Mouse (Mus musculus): ENCODE measurements around the gene Nt5c2.

Nt5c2 gene

DNA sequence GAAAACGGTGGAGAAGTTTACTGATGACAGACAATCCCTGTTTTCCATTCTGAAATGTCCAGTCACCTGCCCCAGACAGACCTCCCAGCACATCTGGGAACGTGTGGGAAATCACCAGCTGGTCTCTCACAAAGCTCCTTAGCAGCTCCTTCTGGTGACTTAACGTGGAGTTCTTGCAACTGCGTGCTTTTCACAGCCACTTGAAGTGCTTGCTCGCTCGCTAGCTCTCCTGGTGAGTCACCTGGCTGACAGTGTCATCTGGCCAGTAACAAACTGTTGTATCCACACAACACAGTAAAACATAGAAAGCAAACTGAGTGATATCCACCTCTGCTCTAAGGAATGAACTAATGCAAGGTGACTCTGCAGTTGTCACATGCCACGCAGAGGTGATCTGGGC, 128.1 kb downstream of the Nt5c2 start:
- DNase-seq (ENCODE audit: low spot score): no peak

DNA sequence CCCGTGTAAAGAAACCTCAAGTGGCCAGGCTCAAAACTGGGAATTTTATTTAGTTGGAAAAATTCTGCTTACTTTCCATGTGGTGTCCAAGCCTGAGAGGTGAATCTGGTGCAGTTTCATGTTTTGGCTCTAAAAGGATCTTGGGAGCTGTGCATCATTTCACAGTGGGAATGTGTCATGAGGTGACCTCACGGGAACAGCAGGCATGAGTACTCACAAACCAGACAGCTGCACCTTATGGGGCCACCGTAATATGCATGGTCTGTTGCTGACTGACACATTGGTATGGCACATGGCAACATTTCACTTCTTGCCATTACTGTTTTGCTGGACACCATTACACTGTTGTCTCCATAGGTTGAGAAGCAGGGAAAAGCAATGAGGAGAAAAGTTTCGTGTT, 129.6 kb downstream of the Nt5c2 start:
- DNase-seq (ENCODE audit: low spot score): no peak

DNA sequence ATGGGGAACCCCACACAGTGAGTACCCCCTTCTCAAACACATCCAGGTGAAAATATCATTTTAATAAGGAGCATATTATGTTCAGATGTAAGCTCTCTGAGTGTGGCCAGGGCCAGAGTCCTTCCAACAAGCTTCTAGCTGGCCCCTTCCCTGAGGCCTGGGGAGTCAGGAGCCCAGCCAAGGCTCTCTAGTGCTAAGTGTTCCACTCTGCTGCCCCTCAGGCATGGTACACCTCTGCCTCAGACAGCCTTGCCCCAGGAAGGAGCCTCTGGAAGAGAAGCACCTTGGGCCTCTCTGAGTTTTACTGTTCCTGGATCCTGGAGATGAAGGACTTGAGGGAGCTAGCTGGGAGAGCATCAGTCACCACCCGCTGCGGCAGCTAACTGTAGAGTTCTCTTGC, 135.1 kb downstream of the Nt5c2 start:
- no peak for DNase-seq (ENCODE audit: low spot score)

DNA sequence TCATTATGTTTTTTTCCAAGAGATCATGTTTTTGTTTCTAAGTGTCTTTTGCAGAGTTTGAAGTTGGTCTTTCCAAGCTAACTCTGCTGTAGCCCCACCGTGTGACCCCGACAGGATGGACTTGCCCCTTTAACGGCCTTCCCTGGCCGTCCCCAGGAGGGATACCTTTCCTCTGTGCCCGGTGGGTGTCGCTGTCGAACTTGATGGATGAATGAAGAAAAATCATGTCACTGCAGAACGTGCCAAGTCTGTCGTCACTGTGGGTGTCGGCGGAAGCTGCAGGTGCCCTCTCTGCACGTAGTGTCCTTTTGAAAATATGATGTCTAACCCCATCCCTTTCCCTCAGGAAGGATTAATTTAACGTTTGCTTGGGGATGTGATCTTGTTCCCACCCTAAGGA, 136.6 kb downstream of the Nt5c2 start:
- no peak for DNase-seq (ENCODE audit: low spot score)

DNA sequence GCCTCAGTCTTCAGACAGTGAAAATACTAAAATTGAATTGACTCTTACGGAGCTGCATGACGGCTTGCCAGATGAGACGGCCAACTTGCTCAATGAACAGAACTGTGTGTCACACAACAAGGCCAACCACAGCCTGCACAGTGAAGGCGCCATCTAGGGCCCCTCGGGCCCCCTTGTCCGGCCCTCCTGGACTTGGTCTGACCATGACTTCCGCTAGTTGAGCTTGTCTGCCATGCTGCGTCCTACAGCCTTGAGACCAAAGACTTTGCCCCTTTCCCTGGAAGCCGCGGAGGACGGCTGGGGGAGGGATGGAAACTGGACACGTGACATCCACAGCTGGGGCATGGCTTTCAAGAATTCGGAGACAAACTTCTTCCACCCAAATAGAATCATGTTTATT, 137.1 kb downstream of the Nt5c2 start:
- DNase-seq (ENCODE audit: low spot score): no peak

DNA sequence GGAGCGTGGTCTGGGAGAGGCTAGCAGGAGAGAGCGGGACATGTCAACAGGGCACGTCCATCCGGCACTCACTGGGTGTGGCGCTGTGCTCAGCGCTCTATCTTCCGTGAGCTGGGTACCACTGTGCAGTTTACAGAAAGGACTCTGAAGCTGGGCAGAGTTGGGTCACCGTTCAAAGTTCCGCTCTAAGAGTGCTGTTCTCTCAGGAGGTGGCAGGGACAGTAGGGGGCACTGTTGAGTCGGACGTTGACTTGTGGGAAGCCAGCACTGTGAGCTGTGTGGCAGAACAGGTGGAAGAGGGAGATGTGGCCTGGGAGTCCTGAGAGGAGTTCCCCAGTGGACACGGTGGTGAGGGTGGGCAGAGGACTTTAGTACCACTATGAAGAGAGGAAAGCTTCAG, 139.2 kb downstream of the Nt5c2 start:
- peak; percentile 70 for DNase-seq (ENCODE audit: low spot score)

DNA sequence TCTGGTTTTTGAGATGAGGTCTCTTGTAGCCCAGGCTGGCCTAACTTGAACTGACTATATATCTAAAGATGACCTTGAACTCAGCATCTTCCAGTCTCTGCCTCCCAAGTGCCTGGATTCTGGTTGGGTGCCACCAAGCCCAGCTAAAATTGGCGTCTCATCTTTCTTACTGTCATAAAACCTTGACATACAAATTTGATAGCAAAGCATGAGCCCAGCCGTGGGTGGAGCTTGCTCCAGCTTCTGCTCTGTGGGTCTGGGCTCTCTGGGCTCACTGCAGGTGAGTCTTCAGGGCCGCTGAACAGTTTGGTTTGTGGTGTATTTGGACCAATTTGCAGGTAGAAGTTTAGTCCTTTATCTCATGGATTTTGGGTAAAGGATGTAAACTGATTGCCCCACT, 141.0 kb downstream of the Nt5c2 start:
- no peak for DNase-seq (ENCODE audit: low spot score)

DNA sequence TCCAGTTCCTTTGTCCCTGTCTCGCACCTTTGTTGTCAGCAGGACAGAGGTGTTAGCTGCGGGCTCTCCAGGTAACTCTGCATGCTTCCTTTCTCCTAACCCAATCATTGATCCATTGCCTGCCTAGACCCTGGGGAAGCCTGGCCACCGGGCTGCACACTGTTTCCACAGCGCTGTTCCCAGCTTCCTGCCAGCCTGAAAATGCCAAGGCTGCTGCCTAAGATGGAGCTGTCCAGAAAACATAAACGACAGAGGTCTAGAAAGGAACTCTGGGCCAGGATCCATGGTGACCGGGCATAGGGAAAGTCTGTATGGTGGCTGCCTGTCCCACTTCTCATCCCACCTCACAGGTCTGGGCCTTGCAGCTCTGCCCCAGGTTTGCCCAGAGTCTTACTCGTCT, 143.3 kb downstream of the Nt5c2 start:
- no peak for DNase-seq (ENCODE audit: low spot score)

DNA sequence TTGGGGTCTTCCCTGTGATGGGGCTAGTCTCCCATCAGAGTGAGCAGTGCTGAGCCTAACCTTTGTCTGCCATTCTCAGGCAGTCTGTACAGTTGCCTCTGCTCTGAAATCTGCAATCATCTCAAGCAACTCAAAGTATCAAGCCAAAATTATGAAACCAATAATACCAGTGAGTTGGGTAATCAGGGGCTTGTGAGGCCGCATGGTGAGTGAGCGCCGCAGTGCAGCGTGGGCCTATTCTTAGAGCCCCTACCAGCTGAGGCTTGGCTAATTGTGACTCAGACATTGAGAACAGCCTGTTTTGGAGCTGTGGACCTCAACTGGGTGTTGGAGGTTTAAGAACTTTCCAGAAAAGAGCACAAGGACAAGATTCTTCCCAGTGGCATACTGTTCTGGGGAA, 143.9 kb downstream of the Nt5c2 start:
- no peak for DNase-seq (ENCODE audit: low spot score)

DNA sequence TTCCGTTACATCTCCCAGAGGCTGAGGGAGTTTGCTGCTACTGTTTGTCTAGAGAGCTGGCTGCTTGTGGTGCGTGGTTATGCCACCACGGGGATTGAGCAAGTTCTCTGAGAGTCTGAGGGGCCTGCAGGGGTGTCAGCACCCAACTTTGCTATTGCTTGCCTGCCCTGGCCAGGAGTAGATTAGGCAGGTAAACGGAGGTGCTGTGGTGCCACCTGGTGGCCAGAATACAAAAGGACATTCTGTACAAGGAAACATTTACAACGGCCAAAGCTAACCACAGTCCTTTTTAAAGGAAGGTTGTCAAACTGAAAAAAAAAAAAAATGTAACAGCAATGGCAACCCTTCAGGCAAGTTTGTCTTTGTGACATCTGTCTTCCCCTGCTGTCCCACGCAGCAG, 145.4 kb downstream of the Nt5c2 start:
- DNase-seq (ENCODE audit: low spot score): peak; percentile 69

DNA sequence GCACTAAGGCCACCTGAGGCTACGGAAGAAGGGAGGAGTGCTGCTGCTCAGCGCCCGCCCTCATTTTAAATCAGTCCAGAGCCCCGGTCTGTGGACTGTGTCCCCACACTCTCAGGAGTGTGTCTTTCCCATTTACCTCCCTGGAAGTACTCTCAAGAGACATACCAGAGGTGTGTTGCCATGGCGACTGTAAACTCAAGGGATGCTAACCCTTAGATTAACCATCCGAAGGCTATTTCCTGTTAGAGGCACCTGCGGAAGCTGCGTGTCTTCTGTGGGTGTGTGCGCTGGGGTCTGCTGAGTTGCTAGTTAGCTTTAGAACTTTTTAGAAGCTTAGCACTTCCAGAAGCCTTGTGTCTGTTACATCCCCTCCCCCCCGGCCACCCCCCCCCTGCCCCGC, 145.9 kb downstream of the Nt5c2 start:
- no peak for DNase-seq (ENCODE audit: low spot score)

DNA sequence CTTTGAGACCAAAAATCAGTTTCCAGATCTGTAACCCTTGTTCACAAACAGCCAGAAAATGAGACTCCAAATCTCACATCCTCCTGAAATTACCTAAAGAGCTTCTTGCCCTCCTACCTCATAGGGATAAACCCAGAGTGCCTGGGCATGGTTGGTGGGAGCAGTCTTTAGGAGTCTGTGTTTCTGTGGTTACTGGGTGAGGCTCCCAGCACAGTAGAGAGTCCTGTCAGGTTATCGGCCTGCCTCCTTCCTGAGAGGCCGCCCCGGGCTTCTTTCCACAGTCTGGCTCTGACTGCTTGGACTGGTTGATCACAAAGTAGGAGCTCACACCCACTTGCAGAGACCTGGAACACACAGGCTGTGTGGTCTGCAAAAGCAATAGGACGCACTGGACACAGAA, 149.6 kb downstream of the Nt5c2 start:
- DNase-seq (ENCODE audit: low spot score): no peak

DNA sequence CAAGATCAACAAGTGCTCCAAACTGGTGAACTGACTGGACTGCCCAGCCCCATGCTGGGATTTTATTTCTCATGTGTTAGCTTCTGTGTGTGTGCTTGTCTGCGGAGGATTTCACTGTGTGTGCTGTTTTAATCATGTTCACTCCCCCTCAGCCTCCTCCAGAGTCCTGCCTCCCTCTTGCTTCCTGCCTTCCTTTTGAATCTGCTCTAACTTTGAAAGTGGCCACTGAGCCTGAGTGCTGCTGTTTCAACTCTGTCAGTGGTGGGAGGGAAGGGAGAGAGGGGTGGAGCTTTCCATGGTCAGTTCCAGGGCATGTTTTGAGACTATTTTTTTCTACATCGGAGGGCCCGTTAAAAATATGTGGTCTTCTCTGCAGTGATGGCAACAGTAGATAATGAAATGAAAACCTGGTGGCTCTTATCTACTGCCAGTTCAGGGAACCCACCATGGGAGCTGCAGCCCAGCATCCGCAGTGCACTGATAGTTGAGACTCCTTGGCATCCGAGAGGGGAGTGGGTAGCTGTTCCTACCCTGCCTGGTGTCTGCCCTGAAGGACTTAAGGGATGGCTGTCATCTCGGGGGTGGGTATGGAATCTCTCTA, 150.1 kb downstream of the Nt5c2 start:
- no peak for DNase-seq (ENCODE audit: low spot score)

DNA sequence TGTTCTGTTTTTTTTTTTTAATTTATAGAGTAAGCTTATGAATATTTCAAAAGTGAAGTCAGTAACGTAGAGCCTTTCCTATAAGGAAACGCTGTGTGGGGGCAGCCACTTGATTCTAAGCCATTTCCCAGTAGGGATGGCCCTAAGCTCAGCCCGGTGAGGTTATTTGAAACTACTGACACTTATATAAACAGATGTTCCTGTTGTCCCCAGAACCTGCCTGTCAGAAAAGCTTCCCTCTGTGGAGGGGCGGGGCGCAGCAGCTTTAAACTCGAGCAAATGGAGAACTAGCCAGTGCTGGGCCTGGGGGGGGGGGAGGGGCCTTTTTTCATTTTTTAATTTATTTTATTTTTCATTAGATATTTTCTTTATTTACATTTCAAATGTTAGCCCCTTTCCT, 150.9 kb downstream of the Nt5c2 start:
- DNase-seq (ENCODE audit: low spot score): no peak

DNA sequence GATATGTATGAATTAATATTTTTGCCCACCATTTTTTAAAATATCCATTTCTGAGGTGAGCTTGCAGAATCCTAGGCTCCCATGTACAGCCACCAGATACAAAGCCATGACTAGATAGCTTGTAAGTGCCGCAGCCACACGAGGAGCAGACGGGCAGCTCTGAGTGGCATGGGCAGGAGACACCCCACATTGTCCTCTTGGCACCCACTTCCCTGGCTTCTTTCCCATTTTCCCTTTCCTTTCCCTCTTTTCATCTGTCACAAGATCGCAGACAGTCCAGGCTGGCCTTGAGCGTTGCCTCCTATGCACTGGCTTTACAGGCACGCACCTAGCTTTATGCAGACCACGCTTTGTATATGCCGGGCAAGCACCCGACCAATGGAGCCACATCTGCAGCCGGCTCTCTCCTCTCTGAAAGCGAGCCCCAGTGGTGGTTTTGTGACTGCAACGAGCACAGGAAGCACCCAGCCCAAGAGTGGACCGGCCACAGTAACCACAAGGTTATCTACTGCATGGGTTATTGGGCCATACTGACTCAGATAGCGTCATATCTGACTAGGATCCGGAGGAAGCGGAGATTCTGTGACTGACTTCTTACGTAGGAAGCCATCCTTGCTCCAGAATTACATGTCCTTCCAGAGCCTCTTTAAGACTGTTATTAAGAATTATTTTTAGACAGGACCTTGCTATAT, 151.6 kb downstream of the Nt5c2 start:
- DNase-seq (ENCODE audit: low spot score): no peak

DNA sequence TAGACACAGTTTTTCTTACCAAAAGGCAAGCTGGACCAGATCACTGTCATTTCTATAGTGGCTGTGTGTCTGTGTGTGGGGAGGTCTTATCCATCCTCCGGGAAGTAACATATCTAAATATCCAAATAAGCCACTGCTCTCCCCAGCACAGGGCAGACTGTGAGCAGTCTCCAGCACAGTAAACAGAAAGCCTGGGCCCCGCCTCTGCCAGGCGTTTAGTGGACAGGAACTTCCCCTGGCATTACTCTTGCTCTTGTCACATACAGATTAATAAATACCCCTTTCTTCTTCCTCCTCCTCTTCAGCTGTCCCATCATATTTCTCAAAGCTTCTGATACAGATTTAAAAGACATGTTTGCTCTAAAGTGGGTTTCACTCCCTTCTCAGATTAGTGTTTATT, 152.4 kb downstream of the Nt5c2 start:
- no peak for DNase-seq (ENCODE audit: low spot score)

DNA sequence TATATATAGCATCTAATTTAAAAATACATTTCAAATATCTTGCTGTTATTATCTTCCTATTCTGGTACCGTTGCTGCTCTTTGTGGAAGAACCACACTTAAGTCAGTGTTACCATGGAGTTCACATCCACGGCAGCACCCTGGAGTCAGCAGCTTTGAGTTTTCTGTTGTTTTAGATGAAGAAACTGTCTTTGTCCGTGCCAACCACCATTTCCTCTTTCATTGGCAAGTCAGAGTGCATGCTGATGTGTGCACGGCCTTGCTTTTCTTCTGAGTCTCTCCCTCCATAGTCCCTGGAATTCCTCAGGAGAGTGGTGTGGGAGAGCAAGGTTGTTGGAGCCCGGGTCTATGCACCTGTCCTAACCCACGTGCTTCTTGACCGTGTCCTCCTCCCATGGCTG, 156.8 kb downstream of the Nt5c2 start:
- DNase-seq (ENCODE audit: low spot score): no peak

DNA sequence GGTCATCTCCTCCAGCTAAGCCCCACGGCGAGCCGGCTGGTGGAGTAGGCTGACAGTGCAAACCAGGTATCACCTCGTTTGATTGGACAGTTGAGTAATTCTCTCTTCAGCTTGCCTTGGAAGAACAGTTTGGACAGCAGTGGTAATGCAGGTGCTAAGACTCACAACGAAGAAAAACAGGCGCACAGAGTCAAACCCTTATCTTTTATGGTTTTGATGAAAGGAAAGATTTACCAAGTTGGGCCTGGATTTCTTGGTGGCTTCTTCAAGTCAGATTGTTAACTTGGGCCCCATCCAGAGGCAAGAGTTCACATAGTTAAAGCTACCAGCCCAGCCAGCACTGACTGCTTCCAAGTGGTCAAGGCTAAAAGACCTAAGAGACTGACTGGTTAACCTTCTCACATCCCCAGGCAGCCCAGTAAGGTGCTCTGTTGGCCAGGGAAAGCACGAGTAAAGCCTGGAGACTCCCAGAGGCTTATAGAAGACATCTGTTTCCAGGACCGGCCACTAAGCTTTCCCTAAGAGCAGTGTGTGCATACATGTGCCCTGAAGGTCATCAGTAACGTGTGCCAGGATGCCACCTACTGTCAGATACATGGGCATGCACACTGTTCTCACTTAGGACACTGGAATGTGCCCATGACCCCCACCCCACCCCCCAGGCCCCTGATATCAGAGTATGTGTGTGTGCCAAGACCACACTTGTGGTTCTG, 157.5 kb downstream of the Nt5c2 start:
- no peak for DNase-seq (ENCODE audit: low spot score)

DNA sequence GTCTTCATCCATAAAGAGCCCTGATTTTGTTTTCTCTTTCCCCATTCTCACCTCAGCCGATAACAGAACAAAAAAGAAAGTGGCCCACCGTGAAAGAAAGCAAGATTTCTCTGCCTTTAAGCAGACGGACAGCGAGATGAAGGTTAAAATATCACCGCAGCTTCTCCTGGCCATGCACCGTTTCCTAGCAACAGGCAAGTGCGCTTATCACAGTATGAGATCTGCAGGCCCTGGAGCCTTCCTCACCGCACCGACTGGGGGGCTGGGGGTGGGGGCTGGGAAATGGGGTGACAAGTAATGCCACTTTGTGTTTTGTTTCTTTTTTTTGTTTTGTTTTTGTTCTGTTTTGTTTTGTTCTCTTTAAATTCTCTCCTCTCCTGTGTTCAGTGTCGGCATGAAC, 158.2 kb downstream of the Nt5c2 start:
- DNase-seq (ENCODE audit: low spot score): no peak

DNA sequence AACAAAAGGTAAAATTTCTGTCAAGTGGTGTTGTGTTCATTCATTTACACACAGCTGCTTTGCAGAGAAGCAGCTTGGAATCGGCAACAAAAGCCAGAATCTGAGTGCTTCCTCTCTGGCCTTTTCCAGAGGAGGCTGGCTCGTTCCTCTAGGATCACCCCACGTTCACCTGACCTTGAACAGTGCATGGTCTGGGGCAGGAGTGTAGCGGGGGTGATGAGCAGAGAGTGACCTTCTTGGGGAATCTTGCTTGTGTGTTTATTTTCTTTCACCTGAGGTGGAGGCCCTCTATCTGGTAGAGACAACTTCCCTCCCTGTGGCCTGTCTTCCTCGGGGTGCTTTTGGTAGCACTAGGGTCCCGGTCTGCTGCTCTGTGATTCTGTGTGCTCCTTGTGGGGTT, 158.7 kb downstream of the Nt5c2 start:
- DNase-seq (ENCODE audit: low spot score): no peak

DNA sequence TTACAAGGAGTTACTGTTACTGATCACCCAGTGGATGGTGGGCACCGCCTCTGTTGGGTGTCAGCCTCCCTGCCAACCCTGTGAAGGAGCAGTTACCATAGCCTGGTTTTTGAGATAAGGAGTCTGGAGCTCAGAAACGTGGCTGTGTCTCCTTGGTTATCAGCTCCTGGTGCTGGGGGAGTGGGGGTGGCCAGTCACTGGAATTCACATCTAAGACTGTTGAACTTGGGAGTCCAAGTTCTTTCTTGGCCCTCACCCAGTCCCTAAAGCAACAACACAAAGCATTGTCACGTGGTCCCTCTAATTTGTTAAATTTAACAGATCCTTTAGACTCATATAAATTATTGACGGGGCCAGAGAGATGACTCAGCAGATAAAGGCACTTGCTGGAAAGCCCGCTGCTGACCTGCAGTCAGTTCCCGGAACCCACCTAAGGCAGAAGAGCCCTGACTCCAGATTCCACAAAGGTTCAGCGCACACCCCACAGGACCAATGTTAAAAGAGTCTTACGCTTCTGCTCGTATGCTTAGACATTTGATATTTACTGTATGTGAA, 165.4 kb downstream of the Nt5c2 start:
- peak; percentile 63 for DNase-seq (ENCODE audit: low spot score)

DNA sequence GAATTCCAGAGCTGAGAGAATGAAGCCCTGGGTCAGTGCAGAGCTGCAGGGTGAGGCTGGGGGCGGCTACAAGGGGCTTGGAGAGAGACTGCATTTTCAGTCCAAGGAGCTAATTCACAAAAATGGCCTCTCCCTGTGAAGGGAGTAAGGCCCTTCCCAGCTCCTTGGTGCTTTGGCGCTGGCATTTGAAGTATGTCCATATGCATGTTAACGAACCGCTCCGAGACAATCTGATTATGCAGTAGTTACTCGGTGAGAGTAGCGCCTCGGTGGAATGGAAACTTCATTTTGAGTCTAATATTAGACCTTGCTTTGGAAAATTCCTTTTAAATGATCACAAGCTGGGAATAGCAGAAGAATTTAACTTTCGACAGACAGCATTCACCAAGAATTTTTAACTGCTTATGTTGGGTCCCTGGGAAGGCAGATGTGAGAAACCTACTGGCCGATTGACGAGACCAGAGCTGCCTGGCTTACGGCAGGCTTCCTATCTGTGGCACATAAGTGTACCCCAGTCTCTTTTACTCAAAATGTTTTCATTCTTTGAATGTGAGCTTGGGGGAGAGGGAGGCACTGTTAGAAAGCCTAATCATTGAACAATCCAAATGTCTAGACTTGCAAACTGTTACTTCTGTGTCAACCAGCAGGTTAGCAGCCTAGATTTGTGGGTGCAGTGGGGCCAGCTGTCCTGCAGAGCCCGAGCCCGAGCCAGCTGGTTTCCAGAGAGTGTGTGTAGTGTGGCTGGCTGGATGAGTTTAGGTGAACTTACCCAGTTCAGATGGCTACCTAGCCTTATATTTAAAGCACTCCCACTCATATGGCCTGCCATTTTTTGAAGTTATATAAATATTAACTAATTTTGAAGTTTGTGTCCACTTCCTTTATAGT, 166.3 kb downstream of the Nt5c2 start:
- no peak for DNase-seq (ENCODE audit: low spot score)
